Mouse (Mus musculus): ENCODE measurements around the gene Naa35. TPM values are rescaled to one million over a fixed set of nuclear protein-coding genes. Genes with fewer than 3 reads are reported as not detected.
"Not testable (repeated sequence)": the region's sequence is repeated elsewhere in the genome, so short reads cannot be mapped to it uniquely, and the experiment has no call there.

Naa35 gene
- polyA plus RNA-seq, 1 experiment from 2014 or later: 105 TPM

- no peak for ATAC-seq (ENCODE audit: low FRiP score, low TSS enrichment)
- H3K9me3 ChIP-seq (ENCODE audit: low read length): no peaks in the 10 kb centered on the region
- no peak overlapping the region for H3K4me2 ChIP-seq (replicated peaks; ENCODE audit: low read depth, low read length)
- H3K4me1 ChIP-seq (ENCODE audit: insufficient read depth, low read length): no peaks in the 10 kb centered on the region
- no peaks in the 10 kb centered on the region for H3K36me3 ChIP-seq (ENCODE audit: insufficient read depth, low read length)
- no peak overlapping the region for H3K27ac ChIP-seq (ENCODE audit: low read length)
- WGBS: 45% methylated on average over 9 of the region's 9 CpGs
- no peak overlapping the region for H3K9ac ChIP-seq (replicated peaks; ENCODE audit: low read length)
- no peak overlapping the region for H3K4me3 ChIP-seq (ENCODE audit: low read length)
- H3K27me3 ChIP-seq (ENCODE audit: insufficient read depth, low read length): no peaks in the 10 kb centered on the region
Observed at GRCm38 (mm10) chr13:59565945-59566520, 19.0 kb upstream of the Naa35 start.

DNA sequence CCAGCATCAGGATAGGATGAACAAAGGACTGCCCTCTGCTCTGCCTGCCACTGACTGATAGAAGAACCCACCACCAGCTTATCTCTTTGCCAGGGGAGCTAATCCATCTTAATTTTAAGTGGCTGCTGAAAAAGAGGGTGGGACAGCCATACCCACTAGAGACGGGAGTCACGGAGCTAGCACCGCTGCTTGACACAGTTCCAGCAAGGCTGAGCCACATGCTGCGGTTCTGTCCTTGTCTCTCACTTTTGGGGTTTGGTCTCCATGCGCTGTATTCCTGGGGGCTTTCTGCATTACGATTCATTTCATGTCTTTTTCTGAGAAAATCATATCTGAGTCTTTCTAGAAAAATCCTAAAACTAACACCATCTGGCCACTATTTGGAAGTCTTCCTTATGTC lies 14.0 kb upstream of the Naa35 start:
- H3K4me2 ChIP-seq (replicated peaks; ENCODE audit: low read depth, low read length): no peak overlapping the region
- H3K9me3 ChIP-seq (ENCODE audit: low read length): no peaks in the 10 kb centered on the region
- H3K36me3 ChIP-seq (ENCODE audit: insufficient read depth, low read length): no peaks in the 10 kb centered on the region
- ATAC-seq (ENCODE audit: low FRiP score, low TSS enrichment): no peak
- no peak overlapping the region for H3K4me3 ChIP-seq (ENCODE audit: low read length)
- no peak overlapping the region for H3K9ac ChIP-seq (replicated peaks; ENCODE audit: low read length)
- no peak overlapping the region for H3K27ac ChIP-seq (ENCODE audit: low read length)
- WGBS: 87% methylated on average over 6 of the region's 6 CpGs
- H3K4me1 ChIP-seq (ENCODE audit: insufficient read depth, low read length): no peaks in the 10 kb centered on the region
- H3K27me3 ChIP-seq (ENCODE audit: insufficient read depth, low read length): no peaks in the 10 kb centered on the region

GRCm38 (mm10) chr13:59572549-59572948 lies 12.5 kb upstream of the Naa35 start:
- Histone ChIP-seq H3K9me3 (ENCODE audit: low read length) (no peaks in the 10 kb centered on the region), H3K27ac (ENCODE audit: low read length) (no peak overlapping the region), H3K4me2 (replicated peaks; ENCODE audit: low read depth, low read length) (no peak overlapping the region), H3K4me1 (ENCODE audit: insufficient read depth, low read length) (no peaks in the 10 kb centered on the region), H3K36me3 (ENCODE audit: insufficient read depth, low read length) (no peaks in the 10 kb centered on the region), H3K27me3 (ENCODE audit: insufficient read depth, low read length) (no peaks in the 10 kb centered on the region), H3K4me3 (ENCODE audit: low read length) (no peak overlapping the region), H3K9ac (replicated peaks; ENCODE audit: low read length) (no peak overlapping the region)
- no peak for ATAC-seq (ENCODE audit: low FRiP score, low TSS enrichment)
- 90% methylated on average over 2 of the region's 2 CpGs for WGBS

- WGBS: 95% methylated on average over 4 of the region's 4 CpGs
Observed at GRCm38 (mm10) chr13:59580954-59581353, 4.1 kb upstream of the Naa35 start.

GRCm38 (mm10) chr13:59584481-59584880 lies 578 bp upstream of the Naa35 start:
- peak overlapping the region; percentile 95 for H3K4me3 ChIP-seq (ENCODE audit: low read length)
- H3K9ac ChIP-seq (replicated peaks; ENCODE audit: low read length): peak overlapping the region; percentile 71
- ATAC-seq (ENCODE audit: low FRiP score, low TSS enrichment): peak; percentile 74
- H3K36me3 ChIP-seq (ENCODE audit: insufficient read depth, low read length): peaks cover under 1% of the 10 kb centered on the region
- peaks cover 29% of the 10 kb centered on the region for H3K4me1 ChIP-seq (ENCODE audit: insufficient read depth, low read length)
- WGBS: 5% methylated on average over 9 of the region's 9 CpGs
- H3K27ac ChIP-seq (ENCODE audit: low read length): peak overlapping the region; percentile 89
- no peaks in the 10 kb centered on the region for H3K9me3 ChIP-seq (ENCODE audit: low read length)
- H3K27me3 ChIP-seq (ENCODE audit: insufficient read depth, low read length): no peaks in the 10 kb centered on the region
- peak overlapping the region; percentile 92 for H3K4me2 ChIP-seq (replicated peaks; ENCODE audit: low read depth, low read length)

More at GRCm38 (mm10) chr13:59580954-59581353, 4.1 kb upstream of the Naa35 start:
- Histone ChIP-seq H3K27me3 (ENCODE audit: insufficient read depth, low read length) (no peaks in the 10 kb centered on the region), H3K9ac (replicated peaks; ENCODE audit: low read length) (no peak overlapping the region), H3K27ac (ENCODE audit: low read length) (no peak overlapping the region), H3K4me1 (ENCODE audit: insufficient read depth, low read length) (peaks cover 8% of the 10 kb centered on the region; the same call in 1 of the 2 replicates), H3K36me3 (ENCODE audit: insufficient read depth, low read length) (no peaks in the 10 kb centered on the region), H3K9me3 (ENCODE audit: low read length) (no peaks in the 10 kb centered on the region), H3K4me3 (ENCODE audit: low read length) (no peak overlapping the region), H3K4me2 (replicated peaks; ENCODE audit: low read depth, low read length) (no peak overlapping the region)
- no peak for ATAC-seq (ENCODE audit: low FRiP score, low TSS enrichment)

DNA sequence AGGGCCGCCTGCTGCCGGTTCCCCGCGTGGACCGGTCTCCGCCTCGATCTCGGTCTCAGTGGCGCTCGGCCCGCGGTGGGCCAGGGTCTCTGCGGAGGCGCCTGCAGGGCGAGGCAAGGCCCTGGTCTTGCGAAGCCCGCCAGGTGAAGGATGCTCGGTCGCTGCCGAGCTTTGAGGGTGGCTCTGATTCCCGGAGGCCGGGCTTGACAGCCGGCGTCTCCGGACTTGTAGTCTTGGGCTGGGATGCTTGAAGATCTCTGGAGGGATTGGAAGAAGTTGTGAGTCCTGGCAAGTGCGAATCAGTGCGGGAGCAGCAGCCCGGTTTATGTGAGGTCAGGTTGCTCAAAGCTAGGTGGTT lies 568 bp downstream of the Naa35 start:
- peak overlapping the region; percentile 82 for H3K4me2 ChIP-seq (replicated peaks; ENCODE audit: low read depth, low read length)
- no peak; the same call in 1 of the 2 replicates for ATAC-seq (ENCODE audit: low FRiP score, low TSS enrichment)
- peak overlapping the region; percentile 95 for H3K4me3 ChIP-seq (ENCODE audit: low read length)
- peaks cover 29% of the 10 kb centered on the region for H3K4me1 ChIP-seq (ENCODE audit: insufficient read depth, low read length)
- H3K27me3 ChIP-seq (ENCODE audit: insufficient read depth, low read length): no peaks in the 10 kb centered on the region
- H3K36me3 ChIP-seq (ENCODE audit: insufficient read depth, low read length): peaks cover 10% of the 10 kb centered on the region
- H3K27ac ChIP-seq (ENCODE audit: low read length): peak overlapping the region; percentile 67
- H3K9ac ChIP-seq (replicated peaks; ENCODE audit: low read length): peak overlapping the region; percentile 89
- no peaks in the 10 kb centered on the region for H3K9me3 ChIP-seq (ENCODE audit: low read length)
- 0% methylated on average over 28 of the region's 28 CpGs for WGBS

DNA sequence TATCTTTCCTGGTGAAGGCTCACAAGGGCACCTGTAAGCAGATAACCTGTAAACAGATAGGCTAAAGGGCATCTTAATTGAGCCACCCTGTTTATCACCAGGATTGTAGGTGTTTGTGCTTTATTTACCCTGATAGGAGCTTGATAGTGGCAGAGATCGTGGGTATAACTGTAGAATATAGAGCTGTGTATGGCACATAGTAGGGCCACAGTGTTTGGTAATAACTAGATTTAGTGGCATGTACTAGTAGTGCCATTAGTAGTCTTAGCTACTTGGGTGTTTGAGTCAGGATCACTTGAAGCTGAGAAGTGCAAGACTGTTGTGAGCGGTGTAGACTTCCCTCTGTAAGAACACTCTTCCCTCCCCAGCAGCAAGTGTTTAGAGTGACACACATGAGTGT lies 2.1 kb downstream of the Naa35 start:
- 92% methylated on average over 2 of the region's 2 CpGs for WGBS
- H3K9ac ChIP-seq (replicated peaks; ENCODE audit: low read length): peak overlapping the region; percentile 2; the same call in 1 of the 2 replicates

DNA sequence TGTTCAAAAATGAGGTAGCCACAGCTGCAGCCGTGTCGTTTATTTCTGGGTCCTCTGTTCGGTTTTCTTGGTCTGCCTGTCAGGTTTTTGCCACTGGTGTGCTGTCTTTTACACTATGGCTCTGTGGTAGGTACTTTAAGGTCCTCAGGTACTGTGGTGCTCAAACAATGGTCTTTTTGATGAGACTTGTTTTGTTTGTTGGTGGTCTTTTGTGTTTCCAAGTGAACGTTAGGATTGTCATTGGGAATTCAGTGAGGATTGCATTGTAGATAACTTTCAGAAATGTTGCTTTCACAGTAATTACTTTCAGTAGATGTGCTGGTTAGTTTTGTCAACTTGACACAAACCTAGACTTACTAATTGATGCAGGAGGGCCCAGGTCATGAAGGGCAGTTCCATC lies 4.6 kb downstream of the Naa35 start:
- Histone ChIP-seq H3K9me3 (ENCODE audit: low read length) (no peaks in the 10 kb centered on the region), H3K4me1 (ENCODE audit: insufficient read depth, low read length) (peaks cover 22% of the 10 kb centered on the region), H3K36me3 (ENCODE audit: insufficient read depth, low read length) (peaks cover 28% of the 10 kb centered on the region), H3K4me2 (replicated peaks; ENCODE audit: low read depth, low read length) (no peak overlapping the region), H3K27ac (ENCODE audit: low read length) (no peak overlapping the region), H3K4me3 (ENCODE audit: low read length) (no peak overlapping the region), H3K9ac (replicated peaks; ENCODE audit: low read length) (no peak overlapping the region), H3K27me3 (ENCODE audit: insufficient read depth, low read length) (no peaks in the 10 kb centered on the region)
- no peak for ATAC-seq (ENCODE audit: low FRiP score, low TSS enrichment)
- WGBS: 86% methylated on average over 4 of the region's 4 CpGs

More for the DNA sequence above, 2.1 kb downstream of the Naa35 start:
- peaks cover 19% of the 10 kb centered on the region for H3K36me3 ChIP-seq (ENCODE audit: insufficient read depth, low read length)
- no peaks in the 10 kb centered on the region for H3K27me3 ChIP-seq (ENCODE audit: insufficient read depth, low read length)
- no peak for ATAC-seq (ENCODE audit: low FRiP score, low TSS enrichment)
- H3K27ac ChIP-seq (ENCODE audit: low read length): no peak overlapping the region
- H3K4me1 ChIP-seq (ENCODE audit: insufficient read depth, low read length): peaks cover 29% of the 10 kb centered on the region
- no peaks in the 10 kb centered on the region for H3K9me3 ChIP-seq (ENCODE audit: low read length)
- peak overlapping the region; percentile 82; the same call in 1 of the 2 replicates for H3K4me2 ChIP-seq (replicated peaks; ENCODE audit: low read depth, low read length)
- H3K4me3 ChIP-seq (ENCODE audit: low read length): no peak overlapping the region

GRCm38 (mm10) chr13:59590691-59591090 lies 5.6 kb downstream of the Naa35 start:
- H3K4me3 ChIP-seq (ENCODE audit: low read length): no peak overlapping the region
- no peaks in the 10 kb centered on the region for H3K9me3 ChIP-seq (ENCODE audit: low read length)
- no peaks in the 10 kb centered on the region for H3K27me3 ChIP-seq (ENCODE audit: insufficient read depth, low read length)
- no peak overlapping the region for H3K27ac ChIP-seq (ENCODE audit: low read length)
- no peak overlapping the region for H3K4me2 ChIP-seq (replicated peaks; ENCODE audit: low read depth, low read length)
- H3K9ac ChIP-seq (replicated peaks; ENCODE audit: low read length): no peak overlapping the region
- H3K36me3 ChIP-seq (ENCODE audit: insufficient read depth, low read length): peaks cover 31% of the 10 kb centered on the region
- WGBS: 88% methylated on average over 4 of the region's 4 CpGs
- H3K4me1 ChIP-seq (ENCODE audit: insufficient read depth, low read length): peaks cover 22% of the 10 kb centered on the region
- no peak for ATAC-seq (ENCODE audit: low FRiP score, low TSS enrichment)

GRCm38 (mm10) chr13:59592058-59592457 lies 7.0 kb downstream of the Naa35 start:
- H3K9ac ChIP-seq (replicated peaks; ENCODE audit: low read length); H3K27me3 ChIP-seq (ENCODE audit: insufficient read depth, low read length); H3K27ac ChIP-seq (ENCODE audit: low read length); H3K4me2 ChIP-seq (replicated peaks; ENCODE audit: low read depth, low read length); H3K4me3 ChIP-seq (ENCODE audit: low read length); H3K9me3 ChIP-seq (ENCODE audit: low read length); ATAC-seq (ENCODE audit: low FRiP score, low TSS enrichment): not testable (repeated sequence)
- Histone ChIP-seq H3K36me3 (ENCODE audit: insufficient read depth, low read length) (peaks cover 34% of the 10 kb centered on the region), H3K4me1 (ENCODE audit: insufficient read depth, low read length) (peaks cover 10% of the 10 kb centered on the region)
- WGBS: 96% methylated on average over 3 of the region's 3 CpGs
